7 mouse cellular contexts compared by ENCODE assay signal in the genomic region with DNA sequence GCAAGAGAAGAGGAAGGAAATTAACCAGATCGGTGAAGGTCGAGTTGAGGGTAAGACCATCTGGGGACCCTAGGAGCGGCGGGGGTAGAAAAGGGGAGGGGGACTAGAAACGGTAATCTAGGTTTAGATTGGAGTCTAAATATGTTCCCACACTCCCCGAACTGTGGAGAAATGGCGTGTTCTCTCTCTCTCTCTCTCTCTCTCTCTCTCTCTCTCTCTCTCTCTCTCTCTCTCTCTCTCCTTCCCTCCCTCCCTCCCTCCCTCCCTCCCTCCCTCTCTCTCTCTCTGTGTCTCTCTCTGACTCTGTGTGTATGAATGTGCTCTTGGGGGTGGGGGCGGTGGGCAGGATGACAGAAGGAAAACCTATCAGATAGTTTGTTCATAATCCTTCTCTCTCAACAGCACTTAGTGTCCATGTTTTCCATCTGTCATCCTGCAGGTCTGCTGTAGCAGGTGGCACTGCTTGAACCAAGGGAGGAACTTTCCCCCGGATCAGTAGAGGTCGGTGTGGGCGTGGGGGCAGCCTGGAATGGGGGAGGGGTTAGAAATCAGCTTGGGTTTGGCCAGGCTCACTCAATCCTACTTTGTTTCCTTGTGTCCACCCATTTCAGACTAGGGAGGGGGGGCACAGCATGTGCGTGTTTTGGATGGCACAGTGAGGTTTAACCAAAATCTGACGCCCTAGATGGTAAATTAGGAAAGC. TPM values are rescaled to one million over a fixed set of nuclear protein-coding genes. Genes with fewer than 3 reads are reported as not detected.
DNase-seq lines count a peak whose midpoint lies in the region; ATAC-seq and TF ChIP-seq lines count a peak whose summit lies in the region.

No protein-coding gene starts in this region.

- no peaks in the 10 kb centered on the region for H3K36me3 ChIP-seq in thymus, adult 2 months (ENCODE audit: control insufficient read depth, insufficient read depth, low read length)
- no peaks in the 10 kb centered on the region for H3K36me3 ChIP-seq in embryonic facial prominence, embryonic 11.5 days (replicated peaks; ENCODE audit: control insufficient read depth, insufficient read depth, low read depth, low read length)
- H3K36me3 ChIP-seq in hindbrain, postnatal 0 days (ENCODE audit: insufficient read depth, low read length) = no peaks in the 10 kb centered on the region
- H3K36me3 ChIP-seq in midbrain, embryonic 11.5 days (ENCODE audit: control insufficient read depth, insufficient read depth, low read length) = no peaks in the 10 kb centered on the region

- H3K27ac ChIP-seq in thymus, adult 2 months (ENCODE audit: control insufficient read depth, insufficient read depth, low read length) = no peak overlapping the region
- H3K27ac ChIP-seq in embryonic facial prominence, embryonic 11.5 days (replicated peaks; ENCODE audit: low read depth, low read length) = no peak overlapping the region
- H3K27ac ChIP-seq in hindbrain, postnatal 0 days = peak overlapping the region; percentile 82
- no peak overlapping the region for H3K27ac ChIP-seq in midbrain, embryonic 11.5 days (ENCODE audit: low read depth, low read length)

- peak overlapping the region; percentile 65 for H3K9ac ChIP-seq in embryonic facial prominence, embryonic 11.5 days (replicated peaks; ENCODE audit: low read length)
- H3K9ac ChIP-seq in hindbrain, postnatal 0 days (replicated peaks; ENCODE audit: low read length) = peak overlapping the region; percentile 61
- H3K9ac ChIP-seq in midbrain, embryonic 11.5 days (ENCODE audit: low read length) = peak overlapping the region; percentile 74

- H3K4me2 ChIP-seq in embryonic facial prominence, embryonic 11.5 days (ENCODE audit: low read depth, low read length) = peak overlapping the region; percentile 40
- H3K4me2 ChIP-seq in hindbrain, postnatal 0 days (ENCODE audit: low read depth, low read length) = peak overlapping the region; percentile 54
- H3K4me2 ChIP-seq in midbrain, embryonic 11.5 days = peak overlapping the region; percentile 47

- WGBS in thymus, adult 2 months = 14% methylated on average over 13 of the region's 13 CpGs
- WGBS in embryonic facial prominence, embryonic 11.5 days = 21% methylated on average over 12 of the region's 13 CpGs
- 29% methylated on average over 12 of the region's 13 CpGs for WGBS in hindbrain, postnatal 0 days
- WGBS in midbrain, embryonic 11.5 days = 23% methylated on average over 11 of the region's 13 CpGs

- no peak for TF ChIP-seq CTCF in thymus, adult 2 months (IDR thresholded peaks at IDR 0.05; ENCODE audit: borderline replicate concordance, control insufficient read depth, extremely low read depth, insufficient read depth, low read length, poor library complexity)
- TF ChIP-seq CTCF in hindbrain, postnatal 0 days (IDR thresholded peaks at IDR 0.05; ENCODE audit: low read depth) = no peak

- 0 out of 2 replicates have a peak, but pooled peaks have one; percentile 60 for ATAC-seq in embryonic facial prominence, embryonic 11.5 days (replicated peaks; ENCODE audit: insufficient number of reproducible peaks, low FRiP score, low TSS enrichment, low read depth)
- ATAC-seq in hindbrain, postnatal 0 days = peak; percentile 55
- peak; percentile 49 for ATAC-seq in midbrain, embryonic 11.5 days (ENCODE audit: low FRiP score)

- no peaks in the 10 kb centered on the region for H3K27me3 ChIP-seq in thymus, adult 2 months (ENCODE audit: control insufficient read depth, insufficient read depth, low read length)
- H3K27me3 ChIP-seq in embryonic facial prominence, embryonic 11.5 days (ENCODE audit: control insufficient read depth, insufficient read depth, low read length) = no peaks in the 10 kb centered on the region
- H3K27me3 ChIP-seq in hindbrain, postnatal 0 days (ENCODE audit: insufficient read depth, low read length) = no peaks in the 10 kb centered on the region
- peaks cover 12% of the 10 kb centered on the region for H3K27me3 ChIP-seq in midbrain, embryonic 11.5 days (ENCODE audit: control insufficient read depth, insufficient read depth, low read length)

- H3K4me1 ChIP-seq in thymus, adult 2 months (replicated peaks; ENCODE audit: control insufficient read depth, insufficient read depth, low read length) = peaks cover 4% of the 10 kb centered on the region
- no peaks in the 10 kb centered on the region for H3K4me1 ChIP-seq in embryonic facial prominence, embryonic 11.5 days (ENCODE audit: control insufficient read depth, insufficient read depth, low read length)
- H3K4me1 ChIP-seq in hindbrain, postnatal 0 days (ENCODE audit: insufficient read depth, low read length) = no peaks in the 10 kb centered on the region
- peaks cover 5% of the 10 kb centered on the region; the same call in 1 of the 2 replicates for H3K4me1 ChIP-seq in midbrain, embryonic 11.5 days (ENCODE audit: control insufficient read depth, insufficient read depth, low read length)

- no peak for TF ChIP-seq POLR2A in thymus, adult 2 months (IDR thresholded peaks at IDR 0.05; ENCODE audit: control insufficient read depth, extremely low read depth, insufficient read depth, low read length, poor library complexity)

- H3K4me3 ChIP-seq in thymus, adult 2 months (ENCODE audit: control insufficient read depth, insufficient read depth, low read length) = peak overlapping the region; percentile 99
- peak overlapping the region; percentile 55 for H3K4me3 ChIP-seq in embryonic facial prominence, embryonic 11.5 days (ENCODE audit: low read depth, low read length)
- H3K4me3 ChIP-seq in hindbrain, postnatal 0 days (ENCODE audit: low read length) = peak overlapping the region; percentile 61
- H3K4me3 ChIP-seq in midbrain, embryonic 11.5 days (ENCODE audit: low read depth, low read length) = peak overlapping the region; percentile 55

- no peaks in the 10 kb centered on the region for H3K9me3 ChIP-seq in embryonic facial prominence, embryonic 11.5 days (replicated peaks; ENCODE audit: control insufficient read depth, low read length)
- no peaks in the 10 kb centered on the region for H3K9me3 ChIP-seq in hindbrain, postnatal 0 days (ENCODE audit: low read length)
- H3K9me3 ChIP-seq in midbrain, embryonic 11.5 days (ENCODE audit: control insufficient read depth, low read length) = no peaks in the 10 kb centered on the region

- no peak for DNase-seq in thymus, adult 2 months
- no peak for DNase-seq in thymus, postnatal 4 days
- no peak for DNase-seq in embryonic facial prominence, embryonic 11.5 days (ENCODE audit: low spot score)
- DNase-seq in hindbrain, postnatal 0 days (ENCODE audit: low spot score) = peak; percentile 12
- DNase-seq in midbrain, embryonic 11.5 days (ENCODE audit: low spot score, missing footprints) = peak; percentile 85
- no peak for DNase-seq in layer of hippocampus, adult 9-11 months
- no peak for DNase-seq in thymus, adult 18-20 months

RNA-seq across cellular contexts. Expression of a gene that starts 1.0 kb away (rescaled TPM):
- 3.8 and 5.8 TPM in 2 replicates for polyA plus RNA-seq in thymus, adult 2 months (2012; rRNA removed)
- 66.4 and 70.5 TPM in 2 replicates for polyA plus RNA-seq in embryonic facial prominence, embryonic 11.5 days (2014; fragmentation: Nextera tagmentation; extraction: Ambion mirVana)
- 43.5 and 51.3 TPM in 2 replicates for total RNA-seq in hindbrain, postnatal 0 days (2014; rRNA removed)
- 91.7 and 93.4 TPM in 2 replicates for polyA plus RNA-seq in hindbrain, postnatal 0 days (2015; fragmentation: Nextera tagmentation; extraction: Ambion mirVana)
- polyA plus RNA-seq in midbrain, embryonic 11.5 days (2014; fragmentation: Nextera tagmentation; extraction: Ambion mirVana) = 58.7 and 65.9 TPM in 2 replicates

RNA-seq across cellular contexts. Expression of a gene that starts 6.2 kb away (rescaled TPM):
- 3.4 and 4.0 TPM in 2 replicates for polyA plus RNA-seq in thymus, adult 2 months (2012; rRNA removed)
- 20.5 and 20.8 TPM in 2 replicates for polyA plus RNA-seq in embryonic facial prominence, embryonic 11.5 days (2014; fragmentation: Nextera tagmentation; extraction: Ambion mirVana)
- total RNA-seq in hindbrain, postnatal 0 days (2014; rRNA removed) = 21.9 and 26.9 TPM in 2 replicates
- polyA plus RNA-seq in hindbrain, postnatal 0 days (2015; fragmentation: Nextera tagmentation; extraction: Ambion mirVana) = 47.4 and 47.5 TPM in 2 replicates
- polyA plus RNA-seq in midbrain, embryonic 11.5 days (2014; fragmentation: Nextera tagmentation; extraction: Ambion mirVana) = 14.4 and 15.4 TPM in 2 replicates

RNA-seq across cellular contexts. Expression of a gene that starts 39.7 kb away (rescaled TPM):
- 2.8 TPM in 2 replicates for polyA plus RNA-seq in thymus, adult 2 months (2012; rRNA removed)
- 47.0 and 55.1 TPM in 2 replicates for polyA plus RNA-seq in embryonic facial prominence, embryonic 11.5 days (2014; fragmentation: Nextera tagmentation; extraction: Ambion mirVana)
- 29.9 and 36.0 TPM in 2 replicates for total RNA-seq in hindbrain, postnatal 0 days (2014; rRNA removed)
- polyA plus RNA-seq in hindbrain, postnatal 0 days (2015; fragmentation: Nextera tagmentation; extraction: Ambion mirVana) = 67.1 and 72.7 TPM in 2 replicates
- polyA plus RNA-seq in midbrain, embryonic 11.5 days (2014; fragmentation: Nextera tagmentation; extraction: Ambion mirVana) = 48.2 and 50.0 TPM in 2 replicates

RNA-seq across cellular contexts. Expression of a gene that starts 51.6 kb away (rescaled TPM):
- polyA plus RNA-seq in thymus, adult 2 months (2012; rRNA removed) = 15.9 and 16.9 TPM in 2 replicates
- polyA plus RNA-seq in embryonic facial prominence, embryonic 11.5 days (2014; fragmentation: Nextera tagmentation; extraction: Ambion mirVana) = 83.9 and 85.7 TPM in 2 replicates
- total RNA-seq in hindbrain, postnatal 0 days (2014; rRNA removed) = 102 and 107 TPM in 2 replicates
- 74.6 and 77.7 TPM in 2 replicates for polyA plus RNA-seq in hindbrain, postnatal 0 days (2015; fragmentation: Nextera tagmentation; extraction: Ambion mirVana)
- 84.1 and 87.8 TPM in 2 replicates for polyA plus RNA-seq in midbrain, embryonic 11.5 days (2014; fragmentation: Nextera tagmentation; extraction: Ambion mirVana)

Comparison
In these comparisons a context has a peak if more than half of its experiments do, and no peak if none do; other contexts are left out.
1. DNase-seq: peak in hindbrain, postnatal 0 days (single experiment) and midbrain, embryonic 11.5 days (single experiment); none in thymus, adult 2 months (single experiment), thymus, postnatal 4 days (single experiment), embryonic facial prominence, embryonic 11.5 days (single experiment), layer of hippocampus, adult 9-11 months (single experiment) and thymus, adult 18-20 months (0 of 2).
2. RNA of a gene that starts 39.7 kb away (polyA plus RNA-seq): 67.1 to 72.7 TPM in hindbrain, postnatal 0 days, 47.0 to 55.1 TPM in embryonic facial prominence, embryonic 11.5 days and 48.2 to 50.0 TPM in midbrain, embryonic 11.5 days; 2.8 TPM in thymus, adult 2 months; every median in the first group is over 10 times any median in the second.
3. Peak in every context shown above with its lines, with median percentiles within 50 percentile points of each other: H3K4me3 ChIP-seq, ATAC-seq, H3K4me2 ChIP-seq and H3K9ac ChIP-seq.